Mouse (Mus musculus) thymus, adult 2 months (tissue): ENCODE data around the gene Mrpl18.

Experiments
- CTCF ChIP-seq: fragments of 200-500 bp; IDR thresholded peaks from 2 replicates; pipeline ENCODE4 v1.5.1; 2012; ENCODE audit warnings: mild to moderate bottlenecking, control low read depth, low read length, moderate library complexity, borderline replicate concordance; ENCODE audit not compliant: control insufficient read depth, poor library complexity, insufficient read depth; ENCODE audit errors: extremely low read depth
- POLR2A ChIP-seq: fragments of 200-500 bp; IDR thresholded peaks from 2 replicates; pipeline ENCODE4 v1.6.1; 2012; ENCODE audit warnings: mild to moderate bottlenecking, low read length, control low read depth, moderate library complexity; ENCODE audit not compliant: control insufficient read depth, poor library complexity, insufficient read depth; ENCODE audit errors: extremely low read depth

- TF ChIP-seq POLR2A (no peak), CTCF (no peak)
Observed at GRCm38 (mm10) chr17:12881216-12881615, 34.9 kb downstream of the Mrpl18 start.
